Mouse (Mus musculus) bone marrow macrophage, adult 2 months (primary cell): ENCODE data around the gene Serpinb9b.

ENCODE experiments used
- CTCF ChIP-seq: IDR thresholded peaks from 2 replicates; pipeline ENCODE4 v1.5.1; 2012; ENCODE audit warnings: low read depth, mild to moderate bottlenecking, low read length, moderate library complexity
- POLR2A ChIP-seq: IDR thresholded peaks from 2 replicates; pipeline ENCODE4 v1.6.1; 2012; ENCODE audit warnings: mild to moderate bottlenecking, low read depth, low read length, borderline replicate concordance

GRCm38 (mm10) chr13:33013271-33013670, 13.9 kb upstream of the Serpinb9b start:
- no peak for TF ChIP-seq POLR2A
- TF ChIP-seq CTCF, result no peak
